Mouse (Mus musculus) neural tube, embryonic 14.5 days (tissue): Measurements from ENCODE around the gene Ugt1a7c. TPM values are rescaled to one million over a fixed set of nuclear protein-coding genes. Genes with fewer than 3 reads are reported as not detected.

Experiments used
- polyA plus RNA-seq: library from polyadenylated mRNA; unstranded; fragments of >200 nt; fragmentation: Nextera tagmentation; extraction: Ambion mirVana; gene quantifications from 2 replicates; pipeline ENCODE4 v1.2.1, GENCODE M21; 2014

Gene Ugt1a7c
- polyA plus RNA-seq, 1 experiment from 2014 or later: 0.32 TPM

Other genes starting within 250 kb of the Ugt1a7c start
- 56.4 and 58.2 TPM in 2 replicates for gene Dgkd, start 241.8 kb upstream of the Ugt1a7c start, polyA plus RNA-seq
- gene Usp40, start 86.5 kb upstream of the Ugt1a7c start, polyA plus RNA-seq: 22.0 and 22.1 TPM in 2 replicates
- not detected in 2 replicates for gene Ugt1a10, start 39.7 kb upstream of the Ugt1a7c start, polyA plus RNA-seq
- gene Ugt1a9, start 24.3 kb upstream of the Ugt1a7c start, polyA plus RNA-seq: not detected in 2 replicates
- not detected in 2 replicates for gene Ugt1a8, start 7.2 kb upstream of the Ugt1a7c start, polyA plus RNA-seq
- not detected in 2 replicates for gene Ugt1a6b, start 8.2 kb downstream of the Ugt1a7c start, polyA plus RNA-seq
- gene Ugt1a6a, start 39.7 kb downstream of the Ugt1a7c start, polyA plus RNA-seq: 0.76 and 1.6 TPM in 2 replicates
- gene Ugt1a5, start 71.0 kb downstream of the Ugt1a7c start, polyA plus RNA-seq: not detected in 2 replicates
- 0.15 TPM in 1 of 2 replicates, not detected in the other for gene Ugt1a2, start 105.5 kb downstream of the Ugt1a7c start, polyA plus RNA-seq
- 12.4 and 13.3 TPM in 2 replicates for gene Dnajb3, start 110.7 kb downstream of the Ugt1a7c start, polyA plus RNA-seq
- gene Ugt1a1, start 116.9 kb downstream of the Ugt1a7c start, polyA plus RNA-seq: not detected in 2 replicates
- gene Mroh2a, start 131.9 kb downstream of the Ugt1a7c start, polyA plus RNA-seq: 0.71 and 0.95 TPM in 2 replicates
- gene Hjurp, start 182.6 kb downstream of the Ugt1a7c start, polyA plus RNA-seq: 55.8 and 71.7 TPM in 2 replicates
- 0.07 TPM in 1 of 2 replicates, not detected in the other for gene Trpm8, start 182.6 kb downstream of the Ugt1a7c start, polyA plus RNA-seq